Mouse (Mus musculus) C2C12 (cell line): ENCODE results near the gene Cyp2j5. TPM values are rescaled to one million over a fixed set of nuclear protein-coding genes. Genes with fewer than 3 reads are reported as not detected.

Source experiments
- H3K27me3 ChIP-seq: one replicate; pipeline ENCODE4 v1.6.1; 2011; ENCODE audit not compliant: control insufficient read depth, insufficient read depth, insufficient read length
- H3K36me3 ChIP-seq: one replicate; pipeline ENCODE4 v1.6.1; 2011; ENCODE audit not compliant: control insufficient read depth, insufficient read depth
- H3K4me3 ChIP-seq: one replicate; pipeline ENCODE4 v1.5.1; 2011; ENCODE audit warnings: mild to moderate bottlenecking, control low read depth; ENCODE audit not compliant: poor library complexity, insufficient read depth, severe bottlenecking
- H3K79me2 ChIP-seq: one replicate; pipeline ENCODE4 v1.6.1; 2011; ENCODE audit not compliant: control insufficient read depth, insufficient read depth
- H3K79me3 ChIP-seq: one replicate; pipeline ENCODE4 v1.6.1; 2011; ENCODE audit warnings: low read depth, control low read depth
- H3ac ChIP-seq: one replicate; pipeline ENCODE3; 2011; ENCODE audit warnings: low read depth; ENCODE audit not compliant: control insufficient read depth, insufficient read length
- CEBPB ChIP-seq: IDR thresholded peaks from one replicate; pipeline ENCODE4 v1.6.1; 2011; ENCODE audit warnings: low read depth, mild to moderate bottlenecking, control low read depth, moderate library complexity
- CTCF ChIP-seq: IDR thresholded peaks from one replicate; pipeline ENCODE4 v1.5.1; 2011; ENCODE audit not compliant: control insufficient read depth, insufficient read depth, insufficient read length
- FOSL1 ChIP-seq: IDR thresholded peaks from one replicate; pipeline ENCODE4 v1.8.0; 2011; ENCODE audit warnings: mild to moderate bottlenecking, low read length; ENCODE audit not compliant: poor library complexity, insufficient read depth, severe bottlenecking
- MAX ChIP-seq: IDR thresholded peaks from one replicate; pipeline ENCODE4 v1.6.1; 2011; ENCODE audit warnings: mild to moderate bottlenecking, control low read depth
- MYOD1 ChIP-seq: IDR thresholded peaks from one replicate; pipeline ENCODE4 v1.6.1; 2011; ENCODE audit warnings: low read depth; ENCODE audit not compliant: control insufficient read depth, insufficient read length
- MYOG ChIP-seq: IDR thresholded peaks from one replicate; pipeline ENCODE4 v1.6.1; 2011; ENCODE audit not compliant: control insufficient read depth, insufficient read length; ENCODE audit errors: extremely low read depth
- USF1 ChIP-seq: IDR thresholded peaks from one replicate; pipeline ENCODE4 v1.6.1; 2011; ENCODE audit warnings: low read depth, mild to moderate bottlenecking, control low read depth, moderate library complexity
- polyA plus RNA-seq: library from polyadenylated mRNA; unstranded; fragments of >200 nt; fragmentation: generic; extraction: Trizol; gene quantifications from one replicate; pipeline ENCODE4 v1.2.1, GENCODE M21; 2012; ENCODE audit warnings: missing spikeins

Cyp2j5 gene
- polyA plus RNA-seq, 1 experiment = not detected

DNA sequence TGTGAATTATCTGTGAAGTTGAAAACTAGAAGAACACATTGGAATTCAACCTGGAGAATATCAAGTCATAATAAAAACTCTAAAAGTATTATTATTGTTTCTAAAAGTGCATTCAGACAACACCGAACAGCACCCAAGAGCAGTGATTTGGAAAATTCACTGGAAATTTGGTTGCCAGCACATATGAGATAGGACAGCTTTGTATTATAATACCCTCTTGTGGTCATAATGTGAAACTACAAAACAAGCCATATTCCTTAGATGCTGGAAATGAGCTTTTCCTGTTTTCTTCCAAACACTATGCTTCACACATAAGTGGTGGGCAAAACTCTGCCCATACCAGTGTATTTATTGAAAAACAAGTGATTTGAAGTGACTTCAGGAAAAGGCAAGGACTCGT lies 19.5 kb upstream of the Cyp2j5 start:
- H3K79me3 ChIP-seq = no peaks in the 10 kb centered on the region

DNA sequence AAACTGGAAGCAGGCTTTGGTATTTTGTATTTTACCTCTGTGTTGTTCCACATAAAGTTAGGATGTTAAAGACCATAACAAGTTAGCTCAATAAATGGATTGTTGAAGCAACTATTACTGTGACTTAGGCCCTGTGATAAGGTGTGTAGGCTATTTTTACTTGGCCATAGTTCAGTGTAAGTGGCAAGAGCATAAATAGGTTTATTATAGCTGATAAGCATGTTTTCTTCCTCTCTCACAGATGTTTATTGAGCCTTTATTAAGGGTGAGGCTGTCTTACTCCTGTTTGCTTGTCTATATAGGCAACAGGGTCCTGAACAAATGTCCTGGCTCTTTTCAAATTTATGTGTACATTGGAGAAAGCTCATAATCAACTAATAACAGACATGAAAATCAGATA lies 17.0 kb upstream of the Cyp2j5 start:
- H3K79me2 ChIP-seq = no peaks in the 10 kb centered on the region
- H3ac ChIP-seq = no peak overlapping the region
- no peaks in the 10 kb centered on the region for H3K36me3 ChIP-seq
- H3K79me3 ChIP-seq = no peaks in the 10 kb centered on the region
- no peak overlapping the region for H3K4me3 ChIP-seq
- TF ChIP-seq CTCF (no peak), MAX (no peak), FOSL1 (no peak), MYOD1 (no peak), MYOG (no peak), USF1 (no peak), CEBPB (no peak)
- H3K27me3 ChIP-seq = no peaks in the 10 kb centered on the region

More for the DNA sequence above, 19.5 kb upstream of the Cyp2j5 start:
- H3K79me2 ChIP-seq = no peaks in the 10 kb centered on the region
- no peaks in the 10 kb centered on the region for H3K36me3 ChIP-seq
- no peaks in the 10 kb centered on the region for H3K27me3 ChIP-seq
- no peak overlapping the region for H3K4me3 ChIP-seq
- no peak overlapping the region for H3ac ChIP-seq
- TF ChIP-seq MYOD1 (no peak), MAX (no peak), CEBPB (no peak), FOSL1 (no peak), USF1 (no peak), CTCF (no peak), MYOG (no peak)

DNA sequence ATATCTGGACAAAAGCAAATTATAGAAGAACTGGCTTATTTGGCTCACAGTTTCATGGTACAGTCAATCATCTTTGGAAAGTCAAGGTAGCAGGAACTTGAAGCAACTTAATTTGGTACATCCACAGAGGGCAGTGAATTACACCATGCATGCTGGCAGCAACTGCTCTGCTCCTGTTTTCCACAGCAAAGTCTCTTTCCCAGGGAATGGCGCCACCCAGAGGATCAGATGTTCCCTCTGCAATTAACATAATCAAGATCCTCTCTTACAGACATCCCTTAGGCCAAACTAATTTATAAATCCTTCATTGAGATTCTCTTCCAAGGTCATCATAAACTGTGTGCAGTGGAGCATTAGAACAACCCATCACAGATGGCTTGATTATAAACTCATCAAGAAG lies 16.3 kb upstream of the Cyp2j5 start:
- H3K79me2 ChIP-seq = no peaks in the 10 kb centered on the region
- no peaks in the 10 kb centered on the region for H3K36me3 ChIP-seq
- no peak overlapping the region for H3ac ChIP-seq
- H3K4me3 ChIP-seq = no peak overlapping the region
- H3K27me3 ChIP-seq = no peaks in the 10 kb centered on the region
- no peaks in the 10 kb centered on the region for H3K79me3 ChIP-seq
- TF ChIP-seq MYOD1 = no peak

DNA sequence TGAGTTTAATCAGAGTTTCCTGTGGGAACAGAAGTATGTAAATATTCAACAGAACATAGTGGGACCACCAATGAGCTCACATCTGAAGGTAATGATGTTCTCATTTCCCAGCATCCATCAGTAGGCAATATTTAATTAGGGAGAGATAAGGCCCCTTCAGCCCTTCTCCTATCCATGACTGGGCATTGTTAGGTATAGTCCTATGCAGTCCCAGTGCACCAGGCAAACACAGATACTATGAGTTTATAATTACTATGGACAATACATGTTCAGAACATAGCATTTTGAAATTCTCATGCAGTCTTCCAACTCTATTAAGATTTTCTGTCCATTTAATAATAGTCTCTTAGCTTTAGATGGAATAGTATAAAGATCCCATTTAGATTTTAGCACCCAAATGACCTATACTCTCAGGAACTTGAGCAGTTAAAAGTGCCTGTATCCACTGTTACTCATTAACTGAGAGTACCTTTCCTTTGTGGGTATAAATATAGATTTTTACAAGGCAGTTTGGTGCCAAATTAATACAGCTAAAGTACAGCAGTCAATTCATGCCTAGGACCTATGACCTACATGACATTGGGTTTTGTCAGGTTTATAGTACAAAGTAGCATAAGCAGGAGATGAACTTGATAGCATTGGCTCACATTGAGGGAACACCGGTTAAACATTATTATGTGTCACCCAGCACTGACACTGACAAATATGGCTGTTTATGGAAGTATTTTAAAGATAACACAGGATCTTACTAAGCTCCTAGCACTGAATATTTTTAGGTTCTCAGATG lies 907 bp upstream of the Cyp2j5 start:
- H3ac ChIP-seq = no peak overlapping the region
- H3K79me2 ChIP-seq = no peaks in the 10 kb centered on the region
- no peaks in the 10 kb centered on the region for H3K79me3 ChIP-seq
- H3K4me3 ChIP-seq = no peak overlapping the region
- H3K36me3 ChIP-seq = no peaks in the 10 kb centered on the region
- no peak for TF ChIP-seq FOSL1
- no peak for TF ChIP-seq MYOG
- no peak for TF ChIP-seq MAX
- TF ChIP-seq MYOD1 = no peak
- no peak for TF ChIP-seq USF1
- no peaks in the 10 kb centered on the region for H3K27me3 ChIP-seq

DNA sequence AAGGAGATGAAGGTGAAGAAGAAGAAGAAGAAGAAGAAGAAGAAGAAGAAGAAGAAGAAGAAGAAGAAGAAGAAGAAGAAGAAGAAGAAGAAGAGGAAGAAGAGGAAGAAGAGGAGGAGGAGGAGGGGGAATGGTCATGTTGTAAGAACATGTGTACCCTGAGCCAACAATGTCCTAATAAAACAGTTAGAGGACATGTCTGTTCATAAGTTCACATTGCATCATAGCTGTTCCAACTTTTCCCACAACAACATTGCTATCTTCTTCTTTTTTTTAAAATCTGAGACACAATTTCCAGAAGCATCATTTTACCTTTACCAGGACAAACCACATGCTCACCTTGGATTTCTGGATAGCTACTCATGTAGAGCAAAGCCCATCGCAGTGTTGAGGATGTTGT lies 28.5 kb downstream of the Cyp2j5 start:
- no peak for TF ChIP-seq MAX
- H3K4me3 ChIP-seq = no peak overlapping the region
- no peaks in the 10 kb centered on the region for H3K27me3 ChIP-seq
- H3K79me2 ChIP-seq = no peaks in the 10 kb centered on the region
- H3K36me3 ChIP-seq = no peaks in the 10 kb centered on the region
- H3K79me3 ChIP-seq = no peaks in the 10 kb centered on the region
- H3ac ChIP-seq = no peak overlapping the region

DNA sequence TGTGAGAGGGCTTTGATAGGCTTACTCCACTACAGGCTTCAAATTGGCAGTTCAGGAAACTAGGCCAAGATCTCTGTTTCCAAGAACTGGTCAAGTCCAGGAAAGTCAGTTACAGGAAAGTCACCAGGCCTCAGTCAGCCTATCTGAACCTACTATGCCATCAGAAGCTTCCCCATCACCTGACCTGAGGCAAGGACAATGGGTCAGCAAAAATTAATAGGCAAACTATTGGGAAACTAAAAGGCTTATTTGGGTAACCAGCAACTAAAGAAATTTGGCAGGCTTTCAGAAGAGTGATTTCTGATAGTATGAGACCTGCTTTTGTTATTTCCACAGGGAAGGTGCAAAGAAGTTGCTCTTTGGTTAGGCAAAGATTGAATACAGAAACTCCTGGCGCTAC lies 41.5 kb downstream of the Cyp2j5 start:
- Histone ChIP-seq H3K79me2 (no peaks in the 10 kb centered on the region), H3K79me3 (no peaks in the 10 kb centered on the region), H3K36me3 (no peaks in the 10 kb centered on the region), H3K4me3 (no peak overlapping the region), H3ac (no peak overlapping the region), H3K27me3 (no peaks in the 10 kb centered on the region)
- TF ChIP-seq USF1 = no peak
- no peak for TF ChIP-seq MAX
- no peak for TF ChIP-seq CTCF
- no peak for TF ChIP-seq MYOG
- TF ChIP-seq FOSL1 = no peak
- TF ChIP-seq MYOD1 = no peak
- TF ChIP-seq CEBPB = no peak
